Mouse (Mus musculus): Measurements from ENCODE around the gene Gm15217. TPM values are rescaled to one million over a fixed set of nuclear protein-coding genes. Genes with fewer than 3 reads are reported as not detected.

Gm15217 gene
- polyA plus RNA-seq, 1 experiment = not detected

DNA sequence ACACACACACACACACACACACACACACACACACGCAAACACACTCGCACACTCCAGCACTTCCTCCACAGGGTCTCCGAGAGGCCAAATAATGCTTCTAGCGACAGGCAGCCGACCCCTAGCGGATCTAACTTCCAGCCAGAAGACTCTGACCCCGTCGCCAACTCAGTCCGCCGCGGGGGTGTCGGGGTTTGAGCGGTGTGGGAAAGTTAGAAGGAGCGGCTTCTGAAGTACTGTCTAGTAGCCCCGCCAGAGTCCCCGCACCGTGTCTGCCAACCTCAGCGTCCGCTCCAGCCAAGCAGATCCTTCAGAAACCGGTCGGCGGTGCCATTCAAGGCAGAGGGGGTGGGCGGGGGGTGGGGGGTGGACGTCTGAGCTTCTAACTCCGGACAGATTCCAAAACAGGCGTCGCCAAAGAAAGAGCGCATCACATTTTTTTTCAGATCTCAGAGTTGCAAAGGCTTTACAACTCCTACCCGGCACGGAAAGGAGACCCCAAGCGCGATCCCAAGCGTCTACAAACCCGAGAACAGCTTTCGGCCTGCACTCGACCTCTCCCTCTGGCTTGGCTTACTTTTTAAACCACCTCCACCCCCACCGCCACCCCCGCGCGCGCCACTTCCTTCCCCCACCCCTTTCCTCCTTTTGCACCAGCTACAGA is 8.7 kb downstream of the Gm15217 start:
- TF ChIP-seq GATA1 (IDR thresholded peaks at IDR 0.05; ENCODE audit: low read length) = no peak

DNA sequence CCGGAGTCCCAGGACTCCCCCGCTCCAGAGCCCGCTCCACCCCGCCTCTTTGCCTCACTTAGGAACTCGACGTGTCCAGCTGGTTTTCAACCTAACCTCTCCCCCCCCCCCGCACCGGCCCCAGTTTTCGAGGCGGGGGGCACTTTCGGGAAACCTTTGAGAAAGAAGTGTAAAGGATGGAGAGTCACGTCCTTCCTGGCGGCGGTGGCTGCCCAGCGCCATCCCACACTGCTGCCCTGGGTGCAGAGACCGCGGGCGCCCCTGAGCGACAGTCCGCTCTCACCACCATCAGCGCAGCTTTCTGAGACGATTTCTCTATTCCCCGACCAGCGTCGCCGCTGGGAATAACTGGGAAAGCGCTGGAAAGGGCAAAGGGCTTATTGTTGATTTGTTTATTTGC is 9.4 kb downstream of the Gm15217 start:
- TF ChIP-seq GATA1 (IDR thresholded peaks at IDR 0.05; ENCODE audit: low read length) = no peak

DNA sequence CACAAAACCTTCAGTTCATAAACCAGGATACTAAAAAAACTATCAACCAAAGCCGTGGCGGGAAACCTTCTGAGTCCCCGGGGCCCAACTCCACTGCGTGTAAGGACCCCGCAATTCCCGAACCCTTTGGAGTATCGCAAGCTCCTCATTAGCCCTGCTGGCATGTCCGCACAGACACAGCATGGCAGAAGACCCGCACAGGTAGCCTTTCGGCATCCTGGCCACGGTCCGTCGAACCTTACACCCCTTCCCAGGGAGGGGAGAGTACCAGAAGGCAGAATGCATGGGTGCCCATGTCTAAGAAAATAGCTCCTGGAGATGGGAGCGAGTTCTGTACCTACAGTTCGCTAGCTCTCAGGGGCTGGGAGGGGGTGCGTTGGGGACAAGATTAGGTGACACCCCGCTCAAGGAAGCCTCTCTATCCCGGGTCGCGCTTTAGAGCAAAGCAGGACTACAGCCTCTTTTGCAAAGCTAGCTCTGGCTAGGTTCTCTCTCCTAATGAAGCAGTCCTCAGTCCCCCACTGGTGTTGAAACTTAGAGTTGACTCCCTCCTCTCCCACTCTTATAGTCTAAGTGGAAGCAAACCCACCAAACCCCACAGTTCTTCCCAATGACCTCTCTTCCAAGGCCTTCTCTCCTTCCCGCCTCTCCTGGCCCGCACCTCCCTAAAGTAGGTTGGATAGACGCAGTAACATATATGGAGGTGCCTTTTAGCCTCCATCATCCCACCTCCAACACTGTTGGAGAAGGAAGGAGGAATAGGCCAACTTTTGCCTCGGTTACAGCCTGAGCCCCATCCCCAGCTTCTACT is 10.4 kb downstream of the Gm15217 start:
- no peak for TF ChIP-seq GATA1 (IDR thresholded peaks at IDR 0.05; ENCODE audit: low read length)

DNA sequence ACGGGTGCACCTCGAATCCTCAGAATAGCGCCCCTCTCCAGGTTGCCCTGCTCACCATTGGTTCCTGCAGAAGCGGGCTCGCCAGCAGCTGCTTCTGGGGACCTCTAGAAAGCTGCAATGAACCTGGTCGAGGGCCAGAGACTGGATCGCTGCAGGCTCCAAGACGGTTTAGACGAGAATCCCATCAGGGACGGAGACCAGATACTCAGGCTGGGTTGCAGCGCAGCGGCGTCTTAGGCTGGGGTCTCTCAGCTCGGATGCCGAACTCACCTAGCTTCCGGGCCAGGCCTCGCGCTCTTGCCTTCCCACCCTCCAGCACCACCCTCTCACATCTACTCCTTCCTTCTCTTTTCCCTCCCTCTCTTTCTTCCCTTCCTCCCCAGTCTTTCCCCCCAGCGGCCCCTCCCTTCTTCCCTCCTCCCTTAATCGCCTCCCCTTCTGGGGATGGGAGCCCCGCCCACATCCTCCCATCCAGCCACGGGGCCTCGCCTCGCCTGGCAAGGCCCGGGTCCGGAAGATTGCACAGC is 11.1 kb downstream of the Gm15217 start, which contains the start of gene Bmp4:
Gene Bmp4, minus strand, starts transcription at position 421 of the 527 bp plus-strand sequence.
- no peak for TF ChIP-seq GATA1 (IDR thresholded peaks at IDR 0.05; ENCODE audit: low read length)

DNA sequence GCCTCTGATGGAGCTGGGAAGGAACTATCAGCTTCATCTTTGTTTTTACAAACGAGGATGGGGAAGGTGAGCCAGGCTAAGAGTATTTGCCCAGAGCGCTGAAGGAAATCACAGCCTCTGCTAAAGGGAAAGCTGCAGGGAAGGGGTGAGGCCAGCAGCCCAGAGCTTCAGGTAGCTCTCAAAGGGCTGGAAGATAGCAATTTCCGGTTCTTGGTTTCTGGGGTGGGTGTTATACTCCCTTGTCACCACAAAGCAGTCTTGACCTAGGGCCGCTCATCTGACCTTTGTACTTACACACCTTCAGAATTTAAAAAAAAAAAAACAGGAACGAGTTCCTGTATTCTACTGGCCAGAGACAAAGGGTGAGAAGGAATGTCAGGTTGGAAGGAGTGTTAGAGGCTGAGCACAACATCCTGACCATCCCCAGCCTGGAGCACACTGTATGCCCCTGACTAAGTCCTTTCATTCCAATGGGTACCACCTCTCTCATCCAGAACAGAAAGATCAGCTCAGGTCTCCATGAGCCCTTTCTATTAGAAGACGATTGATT is 12.5 kb downstream of the Gm15217 start:
- no peak for TF ChIP-seq GATA1 (IDR thresholded peaks at IDR 0.05; ENCODE audit: low read length)

DNA sequence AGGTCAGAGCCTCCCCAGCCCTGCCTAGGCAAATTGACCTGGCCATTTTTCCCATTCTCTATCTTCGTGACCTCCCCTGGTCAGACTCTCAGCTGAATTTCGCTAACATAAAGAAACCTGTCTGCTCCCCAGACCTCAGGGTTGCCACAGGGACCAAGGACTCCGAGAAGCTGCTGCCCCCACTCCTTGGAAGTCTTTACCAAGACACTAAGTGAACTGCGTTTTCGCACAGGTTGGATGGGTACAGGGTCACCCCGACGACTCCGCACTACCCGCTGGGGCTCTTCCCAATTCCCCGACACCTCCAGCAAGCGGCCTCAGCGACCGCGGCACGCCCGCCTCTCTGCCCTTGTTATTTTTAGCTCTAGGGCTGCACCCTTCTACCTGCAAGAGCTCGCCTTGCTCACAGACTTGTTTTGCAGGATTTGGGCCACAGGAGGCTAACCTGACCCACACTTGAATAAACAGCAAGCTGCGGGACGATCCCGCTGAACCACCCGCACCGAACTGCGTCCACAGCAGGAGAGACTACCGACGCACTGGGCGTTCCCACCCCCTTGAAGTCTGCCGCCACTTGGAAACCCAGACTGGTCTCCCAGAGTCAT is 19.0 kb downstream of the Gm15217 start:
- TF ChIP-seq GATA1 (IDR thresholded peaks at IDR 0.05; ENCODE audit: low read length) = no peak

DNA sequence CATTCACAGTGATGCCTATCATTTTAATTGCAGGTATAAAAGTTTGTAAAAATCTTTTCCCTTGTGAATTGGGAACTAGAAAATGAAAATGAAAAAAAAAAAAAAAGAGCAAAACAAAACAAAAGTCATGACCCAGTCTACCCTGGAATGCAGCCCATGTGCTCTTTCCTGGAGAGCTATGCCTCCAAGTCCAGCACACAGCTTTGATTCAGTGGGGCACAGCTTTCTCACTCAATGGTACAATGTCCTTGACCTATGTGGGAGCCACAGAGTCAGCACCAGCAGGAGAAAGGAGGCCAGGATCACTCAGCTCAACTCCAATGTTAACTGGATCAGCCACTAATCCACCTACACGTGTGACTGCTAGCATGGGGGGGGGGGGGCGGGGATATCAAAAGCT is 20.7 kb downstream of the Gm15217 start:
- no peak for TF ChIP-seq GATA1 (IDR thresholded peaks at IDR 0.05; ENCODE audit: low read length)

DNA sequence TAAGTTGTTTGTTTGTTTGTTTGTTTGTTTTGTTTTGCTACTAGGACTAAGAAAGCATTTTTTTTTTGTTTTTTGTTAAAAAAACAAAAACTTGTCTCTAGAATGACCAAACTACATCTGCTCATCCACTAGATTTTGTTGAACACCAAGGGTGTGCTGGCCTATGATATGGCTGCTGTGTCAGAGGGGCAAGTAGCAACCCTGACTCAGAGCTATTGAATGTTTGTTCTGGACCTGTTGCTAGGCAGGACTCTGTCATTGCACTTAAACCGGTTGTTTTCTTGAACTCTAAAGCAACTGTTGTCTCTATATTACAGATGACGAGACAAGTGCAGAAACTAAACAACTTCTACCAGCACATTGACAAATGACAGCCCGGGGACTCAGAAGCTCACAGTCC is 29.1 kb downstream of the Gm15217 start:
- TF ChIP-seq GATA1 (IDR thresholded peaks at IDR 0.05; ENCODE audit: low read length) = no peak

DNA sequence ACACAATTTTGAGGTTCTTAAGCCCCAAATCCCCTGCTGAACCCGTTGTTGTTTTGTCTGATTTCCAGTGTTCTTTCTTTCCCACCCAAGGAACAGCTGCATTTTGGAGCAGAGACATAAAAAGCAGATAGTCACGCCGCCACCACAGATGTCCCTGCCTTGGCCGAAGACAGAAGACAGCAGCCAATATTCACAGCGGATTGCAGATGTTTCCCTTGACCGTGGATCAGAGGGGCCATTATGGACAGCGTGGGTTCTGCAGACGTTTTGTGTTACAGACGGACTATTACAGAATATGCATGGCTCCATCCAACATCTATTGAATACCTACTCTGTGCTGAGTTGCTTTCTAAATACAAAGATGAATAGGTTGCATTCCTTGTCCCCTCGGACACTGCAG is 29.8 kb downstream of the Gm15217 start:
- no peak for TF ChIP-seq GATA1 (IDR thresholded peaks at IDR 0.05; ENCODE audit: low read length)

DNA sequence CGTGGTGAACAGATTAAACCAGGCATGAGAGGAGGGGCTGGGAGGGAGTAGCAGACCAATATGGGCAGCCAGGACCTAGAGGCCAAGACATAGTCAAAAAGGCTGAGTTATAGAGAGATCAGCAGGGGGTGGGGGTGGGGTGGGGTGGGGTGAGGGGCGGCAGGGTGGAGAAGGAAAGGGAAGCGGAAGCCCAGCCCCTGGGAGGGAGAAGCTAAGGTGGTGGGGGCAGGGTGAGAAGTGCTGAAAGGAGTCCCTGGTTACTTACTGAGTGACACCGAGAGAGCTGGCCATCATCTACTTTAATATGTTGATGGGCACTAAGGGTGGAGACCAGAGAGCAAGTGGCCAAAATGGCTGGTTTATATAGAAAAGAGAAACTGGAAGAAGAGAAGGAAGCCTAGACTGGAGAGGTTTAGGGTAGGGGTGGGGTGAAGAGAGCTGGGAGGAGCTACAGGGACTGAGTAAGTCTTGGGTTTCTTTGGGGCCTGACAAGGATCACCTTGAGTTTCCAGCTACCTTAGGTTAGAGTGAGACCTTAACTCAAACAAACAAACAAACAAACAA is 31.4 kb downstream of the Gm15217 start:
- TF ChIP-seq GATA1 (IDR thresholded peaks at IDR 0.05; ENCODE audit: low read length) = no peak

DNA sequence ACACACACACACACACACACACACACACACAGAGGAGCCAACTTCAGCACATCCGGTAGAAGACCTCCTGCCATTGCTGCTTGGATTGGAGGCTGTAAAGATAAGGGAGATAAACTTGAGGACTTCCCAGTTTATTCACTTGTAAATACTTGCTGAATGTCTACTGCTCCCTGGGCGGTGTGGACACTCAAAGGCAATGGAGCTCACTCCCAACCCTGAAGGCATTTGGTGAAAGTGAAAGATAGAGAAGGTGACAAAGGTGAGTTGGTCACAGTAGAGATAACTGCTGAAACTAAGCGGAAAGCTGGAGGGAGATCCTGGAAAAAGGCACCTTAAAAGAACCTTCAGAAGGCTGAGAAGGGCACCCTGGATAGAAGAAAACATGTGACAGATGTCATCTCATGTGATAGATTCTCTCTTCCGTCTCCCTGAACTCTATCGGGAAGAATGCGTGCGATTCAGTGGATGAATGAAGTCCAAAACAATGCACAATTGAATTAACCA is 33.3 kb downstream of the Gm15217 start:
- TF ChIP-seq GATA1 (IDR thresholded peaks at IDR 0.05; ENCODE audit: low read length) = no peak

DNA sequence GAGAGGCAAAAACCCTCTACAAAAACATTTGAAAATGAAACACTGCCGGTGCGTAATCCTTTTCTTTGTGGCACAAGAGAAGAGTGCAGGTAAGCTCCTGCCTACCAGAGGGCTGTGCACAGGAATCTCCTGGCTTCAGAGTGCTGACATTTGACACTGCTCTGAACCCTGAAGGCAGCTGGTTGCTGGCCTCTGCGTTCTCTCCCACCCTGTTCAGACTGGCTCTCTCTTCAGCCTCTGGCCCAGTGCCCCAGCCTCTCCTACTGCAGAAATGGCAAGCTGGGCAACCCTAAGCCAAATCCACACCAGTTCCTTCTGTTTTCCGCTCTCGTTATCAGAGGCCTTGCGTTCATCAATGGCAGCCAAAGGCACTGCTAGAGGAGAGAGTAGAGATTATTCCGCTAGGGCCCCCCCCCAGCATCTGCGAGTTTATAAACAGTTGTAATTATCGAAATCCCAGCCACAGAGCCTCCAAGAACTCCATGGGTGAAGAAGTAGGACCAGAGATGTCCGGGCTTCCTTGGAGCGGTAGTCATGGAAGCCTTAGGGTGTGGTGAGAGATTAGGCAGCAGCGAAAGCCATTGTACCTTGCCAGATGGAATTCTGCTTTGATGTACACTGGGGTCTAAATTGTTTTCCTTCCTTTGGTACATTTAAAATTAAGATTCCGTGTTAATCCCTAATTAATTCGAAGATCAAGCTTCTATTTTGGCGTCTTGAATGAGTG is 39.3 kb downstream of the Gm15217 start:
- no peak for TF ChIP-seq GATA1 (IDR thresholded peaks at IDR 0.05; ENCODE audit: low read length)

DNA sequence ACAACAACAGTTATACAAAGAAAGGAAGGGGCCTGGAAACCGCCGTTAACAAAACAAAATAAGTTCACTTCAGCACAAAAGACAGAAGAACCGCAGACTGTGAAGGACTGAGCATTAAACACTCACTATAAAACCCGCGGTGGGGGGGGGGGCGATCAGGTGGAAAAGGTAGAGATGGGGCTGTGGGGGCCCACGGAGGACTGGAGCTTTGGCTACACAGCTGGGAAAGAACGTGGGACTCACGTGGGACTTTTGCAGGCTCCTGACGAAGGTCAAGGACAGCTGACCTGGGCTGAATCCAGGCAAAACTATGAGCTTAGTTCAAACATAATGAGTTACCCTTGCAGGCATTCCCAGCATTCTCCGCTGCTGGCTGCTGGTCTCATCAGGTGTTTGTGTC is 40.1 kb downstream of the Gm15217 start:
- no peak for TF ChIP-seq GATA1 (IDR thresholded peaks at IDR 0.05; ENCODE audit: low read length)

DNA sequence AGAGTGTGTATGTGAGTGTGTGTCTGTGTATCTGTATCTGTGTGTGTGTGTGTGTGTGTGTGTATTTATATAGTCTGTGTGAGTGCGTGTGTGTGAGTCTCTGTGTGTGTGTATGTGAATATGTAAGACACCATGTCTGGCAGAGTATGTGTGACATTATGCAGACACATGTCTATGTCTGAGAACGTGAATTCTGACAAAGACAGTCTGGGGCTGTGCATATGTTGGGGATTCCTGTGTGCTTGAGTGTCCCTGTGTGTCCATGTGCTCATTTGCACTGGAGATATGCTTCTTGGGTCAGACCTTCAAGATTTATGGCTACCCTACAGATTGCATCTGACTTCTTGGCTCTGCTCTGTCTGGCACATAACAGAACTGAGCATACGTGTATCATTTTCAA is 42.6 kb downstream of the Gm15217 start:
- TF ChIP-seq GATA1 (IDR thresholded peaks at IDR 0.05; ENCODE audit: low read length) = no peak

DNA sequence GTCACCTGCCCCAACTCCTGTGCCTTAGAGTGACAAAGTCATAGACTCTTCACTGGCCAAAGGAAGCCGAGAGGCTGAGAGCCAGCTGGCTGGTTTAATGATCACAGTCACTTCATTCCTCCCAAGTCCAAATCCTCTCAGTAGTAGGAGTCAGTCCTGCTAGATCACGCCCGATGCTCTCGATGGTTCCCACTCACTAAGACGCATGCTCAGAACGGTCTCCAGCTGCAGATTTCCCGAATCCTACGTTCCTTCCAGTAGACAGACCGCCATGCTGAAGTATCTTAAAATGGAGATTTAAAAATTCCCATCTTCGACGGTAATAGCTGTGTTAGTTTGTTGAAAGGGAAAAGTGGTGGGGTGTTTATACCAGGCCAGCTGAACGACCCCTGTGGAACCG is 48.0 kb downstream of the Gm15217 start:
- TF ChIP-seq GATA1 (IDR thresholded peaks at IDR 0.05; ENCODE audit: low read length) = no peak

Data from G1E-ER4 (cell line).